Mouse (Mus musculus) embryo, embryonic 10.5 days (tissue): ENCODE results near the gene 2510039O18Rik.
A peak's percentile ranks its signal among the peaks of the same experiment; 100 is the strongest.

Experiments
- DNase-seq: peaks from one replicate; pipeline ENCODE4 v3.0.0-alpha.2; 2015; ENCODE audit warnings: low spot score

Gene 2510039O18Rik

GRCm38 (mm10) chr4:147937021-147937420 is 3.7 kb upstream of the 2510039O18Rik start:
- DNase-seq = no peak

DNA sequence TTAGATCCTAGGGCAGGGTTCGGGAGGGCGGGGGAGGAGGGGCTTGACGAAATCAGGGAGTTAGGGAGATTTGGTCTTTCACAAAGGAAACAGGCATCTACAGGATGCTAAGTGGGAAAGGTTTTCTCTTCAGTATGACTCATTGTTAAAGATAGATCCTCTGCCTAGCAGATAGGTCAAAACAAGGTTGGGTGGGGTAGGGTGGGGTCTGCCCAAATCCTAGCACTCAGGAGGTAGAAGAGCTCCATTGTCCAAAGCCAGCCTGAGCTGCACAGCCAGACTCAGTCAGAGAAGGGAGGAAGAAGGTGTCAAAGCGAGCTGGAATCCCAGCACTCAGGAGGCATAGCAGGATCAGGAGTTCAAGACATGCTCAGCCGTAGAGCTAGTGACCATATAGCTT is 3.2 kb upstream of the 2510039O18Rik start:
- no peak for DNase-seq

- no peak for DNase-seq
Observed at GRCm38 (mm10) chr4:147938148-147939096, 2.3 kb upstream of the 2510039O18Rik start.

DNA sequence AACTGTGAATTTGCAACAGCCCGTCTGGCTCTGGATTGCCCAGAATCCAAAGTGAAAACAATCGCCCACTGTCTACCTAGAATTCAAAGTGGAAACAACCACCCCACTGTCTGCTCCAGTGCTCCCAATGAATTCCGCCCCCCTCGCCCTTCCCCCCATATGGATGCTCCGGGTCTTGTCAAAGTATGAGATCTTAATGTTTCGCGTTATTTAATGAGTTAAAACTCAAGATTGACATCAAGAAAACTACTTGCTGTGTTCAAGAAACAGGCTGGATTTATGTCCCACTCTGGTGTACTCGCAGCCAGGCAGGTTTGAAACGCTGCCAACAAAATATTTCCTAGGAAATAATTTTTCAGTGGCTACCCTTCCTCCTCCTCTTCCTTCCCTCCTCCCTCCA is 584 bp upstream of the 2510039O18Rik start:
- peak; percentile 44 for DNase-seq

DNA sequence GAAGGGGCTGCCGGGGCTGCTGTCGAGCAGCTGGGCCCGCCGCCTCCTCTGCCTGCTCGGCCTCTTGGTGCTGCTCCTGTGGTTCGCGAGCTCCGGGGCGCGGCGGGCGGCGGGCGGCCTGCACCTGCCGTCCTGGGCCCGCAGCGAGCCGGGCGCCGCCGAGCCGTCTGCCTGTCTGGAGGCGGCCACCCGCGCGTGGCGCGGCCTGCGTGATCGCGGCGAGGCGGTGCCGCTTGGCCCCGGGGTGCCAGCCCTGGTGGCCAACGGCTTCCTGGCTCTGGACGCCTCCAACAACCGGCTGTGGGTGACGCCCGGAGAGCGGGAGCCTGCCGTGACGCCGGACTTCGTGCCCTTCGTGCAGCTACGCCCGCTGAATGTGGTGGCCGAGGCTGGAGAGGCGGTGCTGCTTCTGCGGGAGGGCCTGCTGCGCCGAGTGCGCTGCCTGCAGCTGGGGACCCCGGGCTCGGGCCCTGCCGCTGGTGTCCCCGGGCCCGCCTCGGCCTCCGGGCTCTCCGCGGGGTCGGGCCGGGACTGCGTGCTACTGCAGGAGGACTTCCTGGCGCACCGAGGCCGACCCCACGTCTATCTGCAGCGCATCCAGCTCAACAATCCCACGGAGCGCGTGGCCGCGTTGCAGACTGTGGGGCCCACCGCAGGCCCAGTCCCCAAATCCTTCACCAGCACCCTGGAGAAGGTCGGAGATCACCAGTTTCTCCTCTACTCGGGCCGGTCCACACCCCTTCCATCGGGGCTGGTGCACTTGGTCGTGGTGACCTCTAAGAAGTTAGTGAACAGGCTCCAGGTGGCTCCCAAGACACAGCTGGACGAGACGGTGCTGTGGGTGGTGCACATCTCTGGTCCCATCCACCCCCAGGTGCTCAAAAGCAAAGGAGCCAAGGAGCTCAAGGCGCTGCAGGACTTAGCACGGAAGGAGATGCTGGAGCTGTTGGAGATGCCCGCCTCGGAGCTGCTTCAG is 638 bp downstream of the 2510039O18Rik start:
- no peak for DNase-seq

DNA sequence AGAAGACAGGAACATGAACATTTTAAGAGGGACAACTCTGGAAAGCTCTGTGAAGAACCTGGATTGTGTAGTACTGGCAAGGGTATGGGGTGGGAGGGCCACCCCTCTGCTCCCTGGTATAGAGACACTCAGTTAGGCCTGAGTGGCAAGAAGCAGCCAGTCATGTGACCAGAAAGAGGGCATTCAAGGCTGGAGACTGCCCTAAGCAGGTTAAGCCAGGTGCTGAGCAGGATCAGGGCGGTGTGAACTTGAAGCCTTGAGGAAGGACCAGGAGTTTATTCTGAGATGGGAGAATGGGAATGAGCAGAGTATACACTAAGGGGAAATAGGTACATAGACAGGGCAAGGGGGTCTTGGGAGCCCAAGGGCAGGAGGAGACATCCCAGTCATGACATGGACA is 2.3 kb downstream of the 2510039O18Rik start:
- no peak for DNase-seq

GRCm38 (mm10) chr4:147947511-147947910 is 6.8 kb downstream of the 2510039O18Rik start:
- no peak for DNase-seq

GRCm38 (mm10) chr4:147953590-147953989 is 12.9 kb downstream of the 2510039O18Rik start:
- peak; percentile 80 for DNase-seq

DNA sequence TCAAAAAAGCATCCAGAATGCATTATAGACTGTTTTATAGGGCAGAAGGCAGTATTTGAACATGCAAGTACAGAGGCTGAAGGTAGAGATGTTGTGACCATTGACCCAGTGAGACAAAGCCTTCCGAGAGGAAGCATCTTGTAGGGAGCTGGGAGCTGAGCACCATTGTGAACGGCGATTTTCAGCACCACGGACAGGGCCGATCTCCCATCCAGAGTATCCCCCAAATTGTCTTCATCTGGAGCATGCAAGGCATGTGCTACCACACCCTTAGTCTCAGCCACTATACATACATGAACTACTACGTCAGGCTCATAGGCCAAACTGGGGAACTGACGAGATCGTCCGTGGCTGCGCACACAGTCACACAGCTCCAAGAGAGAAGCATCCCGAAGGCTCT is 16.4 kb downstream of the 2510039O18Rik start:
- DNase-seq = peak; percentile 75

- peak; percentile 92 for DNase-seq
Observed at GRCm38 (mm10) chr4:147959881-147960831, 19.5 kb downstream of the 2510039O18Rik start.

DNA sequence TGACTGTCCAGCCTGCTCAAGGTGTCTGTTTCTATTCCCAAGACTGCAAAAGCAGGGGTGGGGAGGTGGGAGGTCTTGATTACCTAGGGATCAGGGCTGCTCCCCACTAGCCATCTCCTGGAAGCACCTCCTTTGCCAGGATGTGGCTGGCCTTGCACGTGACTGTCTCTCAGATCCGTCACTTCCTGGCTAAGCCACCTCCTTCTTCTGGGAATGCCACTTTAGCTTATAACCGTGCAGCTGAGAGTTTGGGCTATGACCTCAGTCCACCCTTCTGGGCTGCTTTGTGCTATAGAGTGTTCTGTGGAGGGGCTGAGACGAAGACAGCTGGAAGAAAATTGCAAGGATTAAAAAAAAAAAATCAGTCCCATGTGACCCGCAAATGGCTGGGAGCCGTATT is 22.1 kb downstream of the 2510039O18Rik start:
- no peak for DNase-seq

GRCm38 (mm10) chr4:147963623-147964022 is 22.9 kb downstream of the 2510039O18Rik start:
- DNase-seq = no peak

DNA sequence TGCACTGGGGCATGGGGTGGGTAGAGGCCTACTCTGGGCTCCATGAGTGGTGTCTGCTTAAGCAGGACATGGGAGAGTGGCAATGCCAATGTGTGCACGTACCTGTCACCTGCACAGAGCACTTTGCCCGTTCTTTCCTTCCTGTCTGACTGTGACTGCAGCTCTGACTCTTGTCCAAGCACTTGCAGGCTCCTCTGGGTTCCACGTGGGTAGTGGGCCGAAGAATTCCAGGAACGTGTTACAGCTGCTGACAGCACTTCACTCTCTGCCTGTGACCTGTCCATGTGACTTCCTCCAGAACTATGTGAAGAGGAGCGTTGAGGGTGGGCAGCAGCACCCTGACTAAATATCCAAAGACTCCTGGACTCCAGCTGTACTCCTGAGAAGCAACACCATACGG is 25.0 kb downstream of the 2510039O18Rik start:
- no peak for DNase-seq

GRCm38 (mm10) chr4:147968816-147969215 is 28.1 kb downstream of the 2510039O18Rik start:
- no peak for DNase-seq

DNA sequence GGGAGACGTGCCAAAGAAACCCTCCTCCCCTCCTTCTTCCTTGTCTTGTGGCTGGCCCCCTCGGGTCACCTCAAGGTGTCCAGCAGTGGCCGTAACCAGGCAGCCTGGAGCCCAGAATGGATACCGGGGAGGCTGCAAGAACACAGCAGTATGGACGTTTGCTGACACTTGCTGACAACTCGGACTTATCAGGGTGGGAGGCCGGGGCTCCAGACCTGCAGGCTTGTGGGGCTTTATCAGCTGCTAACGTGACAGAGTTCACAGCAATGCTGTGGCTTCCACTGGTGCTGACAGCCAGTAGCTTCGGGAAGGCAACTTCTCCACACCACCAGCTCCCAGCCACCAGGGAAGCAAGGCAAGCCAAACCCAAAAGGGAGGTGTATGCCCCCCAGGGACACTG is 28.6 kb downstream of the 2510039O18Rik start:
- DNase-seq = no peak

- no peak for DNase-seq
Observed at GRCm38 (mm10) chr4:147976237-147976636, 35.5 kb downstream of the 2510039O18Rik start.

DNA sequence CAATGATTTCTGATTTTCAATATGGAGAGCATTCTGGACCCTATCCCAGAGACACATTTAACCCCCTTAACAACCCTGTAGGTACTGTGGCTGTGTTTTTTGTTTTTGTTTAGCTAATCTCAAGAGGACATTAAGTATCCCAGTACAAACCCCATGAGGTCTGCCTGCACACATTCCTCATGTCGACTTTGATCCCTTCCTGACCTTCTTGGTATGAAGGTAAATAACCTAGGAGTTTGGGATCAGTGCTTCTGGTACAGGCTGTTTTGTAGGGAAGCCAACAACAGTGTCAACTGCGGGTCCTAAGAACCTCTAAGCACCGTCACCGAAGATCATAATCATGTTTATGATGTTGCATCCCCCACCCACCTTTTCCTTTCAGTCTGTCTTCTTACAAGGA is 37.0 kb downstream of the 2510039O18Rik start:
- DNase-seq = no peak

DNA sequence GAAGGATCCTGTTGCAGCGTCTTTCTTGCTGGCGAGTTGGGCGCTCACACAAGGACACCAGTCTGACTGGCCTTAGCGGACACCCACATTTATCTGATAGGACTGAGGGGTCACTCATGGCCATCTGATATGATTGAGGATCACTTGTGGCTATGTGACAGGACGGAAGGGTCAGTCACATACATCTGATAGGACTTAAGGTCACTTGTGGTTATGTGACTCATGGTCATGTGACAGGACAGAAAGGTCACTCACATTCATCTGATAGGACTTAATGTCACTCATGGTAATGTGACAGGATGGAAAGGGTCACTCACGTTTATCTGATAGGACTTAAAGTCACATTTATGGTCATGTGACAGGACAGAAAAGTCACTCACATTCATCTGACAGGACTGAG is 37.7 kb downstream of the 2510039O18Rik start:
- DNase-seq = no peak

DNA sequence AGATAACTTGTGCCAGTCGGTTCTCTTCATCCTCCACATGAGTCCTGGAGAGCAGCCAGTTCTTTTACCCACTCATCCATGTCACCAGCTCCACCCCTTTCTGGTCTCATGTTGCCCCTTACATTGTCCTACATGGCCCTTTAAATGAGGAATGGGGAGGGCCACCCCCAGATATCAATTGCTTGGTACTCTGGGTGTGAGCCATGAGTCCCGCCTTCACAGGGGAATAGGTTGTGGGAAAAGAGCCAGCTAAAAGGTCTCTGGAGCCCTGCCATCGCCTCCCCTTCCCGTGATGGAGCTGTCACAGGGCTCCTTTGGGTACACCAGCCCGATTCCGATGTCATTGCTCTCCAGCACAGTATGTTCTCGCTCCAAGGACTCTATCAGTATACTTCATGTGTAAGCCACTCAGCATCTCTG is 38.8 kb downstream of the 2510039O18Rik start:
- DNase-seq = no peak

- DNase-seq = peak; percentile 75
Observed at GRCm38 (mm10) chr4:147985205-147986132, 44.8 kb downstream of the 2510039O18Rik start, which contains the start of gene Nppb. Gene Nppb, plus strand, starts transcription at chr4:147985788.
